Mouse (Mus musculus) embryo, embryonic 11.5 days (tissue): ENCODE results near the gene Iqsec1.

Source experiments
- DNase-seq: peaks from one replicate; pipeline ENCODE4 v3.0.0-alpha.2; 2012; ENCODE audit warnings: low read depth, low spot score

Iqsec1 gene

GRCm38 (mm10) chr6:90706490-90706889, 282.0 kb downstream of the Iqsec1 start:
- DNase-seq = no peak

- no peak for DNase-seq
Measured at GRCm38 (mm10) chr6:90705738-90706137, 282.7 kb downstream of the Iqsec1 start.

DNA sequence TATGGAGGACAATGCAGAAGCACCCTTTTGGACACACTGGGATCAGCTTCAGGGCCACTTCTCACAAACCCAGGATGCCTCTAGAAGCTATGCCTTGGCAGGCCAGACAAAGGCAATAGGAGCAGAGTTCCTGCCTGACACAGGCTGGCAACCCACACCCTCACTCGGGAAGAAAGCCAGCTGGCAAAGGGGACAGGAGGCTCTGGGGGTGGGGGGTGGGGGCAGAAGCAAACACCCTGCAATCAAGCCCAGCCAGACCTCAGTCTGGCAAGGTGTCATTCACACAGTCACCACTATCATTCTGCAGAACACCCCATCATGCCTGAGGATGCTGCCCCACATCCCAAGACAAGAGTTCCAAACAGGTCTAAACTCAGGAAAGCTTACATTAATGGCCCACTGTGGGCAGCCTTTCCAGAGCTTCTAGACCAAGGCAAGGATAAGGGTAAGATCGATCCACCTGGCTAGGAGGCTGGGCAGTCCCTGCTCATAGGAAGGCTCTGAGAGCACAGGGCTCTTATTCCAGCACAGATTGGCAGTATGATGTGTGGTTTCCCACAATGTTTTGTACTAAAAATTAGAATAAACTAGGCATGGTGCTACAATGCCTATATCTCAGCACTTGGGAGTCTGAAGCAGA, 283.7 kb downstream of the Iqsec1 start:
- DNase-seq = no peak

DNA sequence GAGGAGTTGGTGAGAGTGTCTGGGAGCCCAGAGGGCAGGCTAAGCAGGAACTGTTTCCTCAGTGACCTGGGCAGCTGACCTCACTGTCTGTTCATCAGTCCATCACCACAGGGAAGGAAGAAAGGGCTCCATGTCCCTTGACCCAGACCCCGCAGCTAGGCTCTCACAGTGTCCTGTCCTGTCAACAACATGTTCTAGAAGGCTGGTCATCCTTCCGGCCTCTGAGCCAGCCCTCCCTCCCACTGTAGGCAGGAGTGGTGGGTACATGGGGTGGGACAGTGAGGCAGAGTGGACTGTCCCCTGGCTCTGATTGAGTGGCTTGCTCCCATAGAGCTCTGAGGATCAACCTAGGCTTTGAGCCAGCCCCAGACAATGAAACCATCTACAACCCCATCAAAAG, 284.7 kb downstream of the Iqsec1 start:
- no peak for DNase-seq

- DNase-seq = no peak
Measured at GRCm38 (mm10) chr6:90702837-90703735, 285.4 kb downstream of the Iqsec1 start.

DNA sequence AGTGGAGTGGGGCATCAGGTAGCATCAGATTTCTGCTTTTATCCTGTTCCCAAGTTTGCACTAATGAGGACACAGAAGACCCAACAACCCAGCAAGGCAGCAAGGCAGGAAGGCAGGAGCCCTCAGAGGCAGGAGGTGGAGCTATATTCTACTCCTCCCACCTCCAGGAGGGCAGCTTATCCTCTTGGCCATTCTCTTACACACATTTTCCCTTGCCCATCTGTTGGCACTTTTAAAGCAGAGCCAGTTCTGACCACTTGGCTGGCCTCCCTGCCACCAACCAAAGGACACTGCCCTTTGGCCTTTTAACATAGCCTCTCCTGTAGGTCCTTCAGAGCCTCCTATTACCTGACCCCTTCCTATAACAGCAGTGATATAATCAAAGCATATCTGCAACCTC, 286.3 kb downstream of the Iqsec1 start:
- no peak for DNase-seq

GRCm38 (mm10) chr6:90701391-90701790, 287.1 kb downstream of the Iqsec1 start:
- DNase-seq = no peak

GRCm38 (mm10) chr6:90700737-90701136, 287.7 kb downstream of the Iqsec1 start:
- no peak for DNase-seq

DNA sequence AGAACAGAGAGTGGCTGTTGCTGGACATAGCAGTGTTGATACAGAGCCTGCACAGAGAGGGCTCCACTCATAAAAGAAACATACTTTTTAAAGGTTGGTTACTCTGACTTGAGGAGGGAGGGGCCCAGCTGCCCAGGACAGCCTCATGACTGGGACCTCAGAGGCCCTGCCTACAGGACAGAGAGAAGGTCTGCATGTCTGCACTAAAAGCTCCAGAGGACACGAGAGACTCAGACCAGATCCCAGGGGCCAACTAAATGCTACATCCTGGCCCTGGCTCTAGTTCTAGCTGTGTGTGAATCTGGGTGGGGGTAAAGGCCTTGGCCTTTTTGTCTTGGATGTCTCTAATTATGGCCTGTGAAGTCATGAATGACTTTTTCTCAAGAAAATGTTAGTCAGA, 288.4 kb downstream of the Iqsec1 start:
- DNase-seq = no peak

DNA sequence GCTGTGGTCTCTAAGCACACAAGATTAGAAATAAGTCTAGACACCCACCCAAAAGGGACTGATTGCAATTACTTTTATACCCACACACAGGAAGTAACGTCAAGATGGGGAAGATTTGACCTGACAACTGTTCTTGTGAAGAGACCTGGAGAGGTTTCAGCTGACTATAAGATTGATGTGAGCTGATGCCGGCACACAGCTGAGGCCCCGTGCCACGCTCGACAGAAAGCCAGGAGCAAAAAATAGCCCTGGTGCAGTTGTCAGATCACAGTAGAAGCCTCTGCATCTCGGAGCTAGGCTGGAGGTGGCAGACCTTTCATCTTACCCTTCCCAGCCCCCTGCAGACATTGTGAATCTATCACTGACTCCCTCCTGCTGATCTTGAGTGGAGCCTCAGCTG, 289.6 kb downstream of the Iqsec1 start:
- DNase-seq = no peak

GRCm38 (mm10) chr6:90695754-90696153, 292.7 kb downstream of the Iqsec1 start:
- DNase-seq = no peak

- DNase-seq = no peak
Measured at GRCm38 (mm10) chr6:90692404-90692803, 296.1 kb downstream of the Iqsec1 start.

DNA sequence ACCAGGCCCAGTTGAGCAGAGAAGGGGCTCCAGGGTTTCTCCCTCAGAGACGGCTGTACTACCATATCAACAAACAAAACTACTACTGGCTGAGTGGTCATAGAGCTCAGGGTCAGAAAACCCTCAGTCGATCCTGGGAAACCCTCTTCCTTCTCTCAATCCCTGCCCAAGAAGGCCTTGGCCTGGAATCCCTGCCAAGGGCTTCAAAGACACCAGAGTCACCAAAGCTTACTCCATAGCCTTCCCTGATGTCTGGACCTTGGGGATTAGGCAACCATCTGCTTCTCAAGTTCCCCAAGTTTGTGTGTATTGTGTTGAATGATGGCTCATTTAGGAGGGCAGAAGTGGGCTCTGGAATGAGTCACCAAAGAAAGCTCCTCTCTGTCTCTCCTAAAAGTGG, 296.6 kb downstream of the Iqsec1 start:
- no peak for DNase-seq

GRCm38 (mm10) chr6:90689500-90689899, 299.0 kb downstream of the Iqsec1 start:
- no peak for DNase-seq

DNA sequence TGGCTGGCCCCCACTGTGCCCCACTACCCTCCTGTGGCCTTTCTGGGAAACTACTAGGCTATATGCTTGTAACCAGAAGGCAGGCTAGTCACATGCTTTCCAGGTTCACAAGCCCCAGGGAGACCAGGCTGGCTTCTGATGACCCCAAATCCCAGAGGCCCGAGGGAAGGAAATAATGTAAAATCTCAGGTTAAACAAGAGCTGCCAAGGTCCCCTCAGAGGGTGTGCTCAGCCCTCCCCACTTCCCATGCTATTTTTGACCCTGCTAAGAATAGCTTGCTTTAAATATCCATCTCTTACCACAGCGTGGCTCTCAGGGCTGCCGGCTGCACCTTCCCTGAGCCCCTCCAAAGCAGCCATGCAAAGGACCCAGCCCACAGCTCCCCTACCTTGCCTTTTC, 299.7 kb downstream of the Iqsec1 start:
- no peak for DNase-seq

GRCm38 (mm10) chr6:90688003-90688402, 300.5 kb downstream of the Iqsec1 start:
- no peak for DNase-seq

- no peak for DNase-seq
Measured at GRCm38 (mm10) chr6:90686812-90687211, 301.7 kb downstream of the Iqsec1 start.

- DNase-seq = no peak
Measured at GRCm38 (mm10) chr6:90683831-90684532, 304.5 kb downstream of the Iqsec1 start.

- no peak for DNase-seq
Measured at GRCm38 (mm10) chr6:90680401-90680800, 308.1 kb downstream of the Iqsec1 start.

DNA sequence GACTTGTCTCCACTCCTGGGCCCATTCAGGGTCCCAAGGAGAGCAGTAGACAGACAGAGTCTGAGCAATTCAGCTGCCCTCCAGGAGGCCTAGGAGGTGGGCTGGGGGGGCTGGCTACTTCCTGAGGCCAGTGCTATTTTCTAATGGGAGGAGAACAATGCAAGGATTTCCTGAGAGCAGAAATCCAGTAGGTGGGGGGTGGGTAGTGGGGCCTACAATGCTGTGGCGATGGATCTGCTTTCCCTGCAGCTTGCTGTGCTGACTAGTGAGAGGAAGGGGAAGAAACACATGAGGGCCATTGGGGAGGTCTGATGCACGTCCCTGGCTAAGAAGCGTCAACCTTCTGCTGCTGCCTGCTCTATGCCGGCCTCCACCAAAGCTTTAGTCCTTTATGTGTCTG, 309.7 kb downstream of the Iqsec1 start:
- DNase-seq = no peak

GRCm38 (mm10) chr6:90668693-90669092, 319.8 kb downstream of the Iqsec1 start:
- DNase-seq = no peak

DNA sequence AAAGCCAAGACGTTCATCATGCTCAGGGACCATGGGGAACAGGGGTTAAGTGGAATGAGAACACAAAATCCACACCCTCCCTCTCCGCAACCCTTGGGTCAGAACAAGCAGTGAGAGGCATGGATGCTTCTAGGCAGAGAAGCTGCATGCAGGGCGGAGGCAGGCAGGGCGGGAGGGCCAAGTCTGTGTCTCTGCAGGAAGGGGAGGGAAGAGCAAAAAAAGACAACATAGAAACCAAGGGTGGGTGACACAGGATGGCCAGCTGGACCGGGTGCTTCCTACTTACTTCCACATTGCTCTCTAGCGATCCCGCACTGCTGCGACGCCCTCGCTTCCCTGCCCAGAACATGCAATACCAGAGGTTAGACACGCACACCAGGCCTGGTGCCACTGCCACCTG, 324.7 kb downstream of the Iqsec1 start:
- DNase-seq = no peak
